Mouse (Mus musculus) Patski (cell line): ENCODE results near the gene Gstm1. TPM values are rescaled to one million over a fixed set of nuclear protein-coding genes. Genes with fewer than 3 reads are reported as not detected.
"Not testable (repeated sequence)": the region's sequence is repeated elsewhere in the genome, so short reads cannot be mapped to it uniquely, and the experiment has no call there.

Source experiments
- ATAC-seq: fragments of 100-300 bp; one replicate; pipeline ENCODE4 v1.8.0; 2021
- CTCF ChIA-PET: fragments of 350-600 bp; sonication (Branson Sonifier 250); formaldehyde crosslinking; loops from one replicate; lab custom pipeline; 2022; ENCODE audit warnings: inconsistent platforms; lab: Charles Lee
- POLR2A ChIA-PET: fragments of 350-600 bp; sonication (Branson Sonifier 250); formaldehyde crosslinking; loops from one replicate; lab custom pipeline; 2022; ENCODE audit warnings: antibody characterized with exemption, inconsistent platforms; lab: Charles Lee
- DNase-seq: peaks from one replicate; pipeline ENCODE4 v3.0.0-alpha.2; 2011; ENCODE audit warnings: low read depth, low spot score
- H3K27me3 ChIP-seq: fragments of 371-371 bp; one replicate; pipeline ENCODE4 v1.5.1; 2021
- CTCF ChIP-seq: fragments of 100-300 bp; IDR thresholded peaks from one replicate; pipeline ENCODE4 v1.5.1; 2021
- in situ Hi-C: fragments of 300-500 bp; cut with MboI; formaldehyde crosslinking; loops from 3 replicates; pipeline ENCODE4 v1.11.1; 2018; ENCODE audit warnings: low pct_unique_long_range_greater_than_20kb, mixed read lengths
- polyA plus RNA-seq: library from polyadenylated mRNA; unstranded; gene quantifications from one replicate; pipeline ENCODE4 v1.2.3, GENCODE M21; 2021

Gene Gstm1
- polyA plus RNA-seq, 1 experiment from 2014 or later, result 145 TPM

DNA sequence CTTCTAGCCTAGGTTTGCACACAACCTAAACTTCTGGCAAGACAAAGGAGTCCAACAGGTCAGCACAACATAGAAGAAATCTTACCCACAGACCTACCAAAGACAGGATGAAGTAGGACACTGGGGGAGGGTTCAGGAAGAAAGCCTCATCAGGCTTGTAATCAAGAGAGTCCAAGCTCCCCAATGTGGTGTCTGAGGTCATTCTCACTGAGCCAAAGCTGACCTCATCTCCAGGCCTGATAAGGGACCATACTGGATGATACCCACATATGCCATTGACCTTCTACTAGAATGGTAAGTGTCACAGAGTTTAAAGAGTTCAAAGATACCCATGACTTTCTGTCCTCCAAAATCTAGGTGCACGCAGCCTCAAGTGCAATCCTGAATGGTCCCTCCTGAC, 43.5 kb downstream of the Gstm1 start:
- POLR2A ChIA-PET, result no interaction called here
- ATAC-seq (no peak), DNase-seq (no peak)
- H3K27me3 ChIP-seq, result no peaks in the 10 kb centered on the region
- no peak for TF ChIP-seq CTCF
- CTCF ChIA-PET, result interaction anchor here (0.9 to 1.3 kb wide), 5 partner anchors 11 to 88 kb away, joined by 3 to 4 read pairs (median 3); no protein-coding TSS in a partner anchor
- in situ Hi-C loops, result no loop called here

DNA sequence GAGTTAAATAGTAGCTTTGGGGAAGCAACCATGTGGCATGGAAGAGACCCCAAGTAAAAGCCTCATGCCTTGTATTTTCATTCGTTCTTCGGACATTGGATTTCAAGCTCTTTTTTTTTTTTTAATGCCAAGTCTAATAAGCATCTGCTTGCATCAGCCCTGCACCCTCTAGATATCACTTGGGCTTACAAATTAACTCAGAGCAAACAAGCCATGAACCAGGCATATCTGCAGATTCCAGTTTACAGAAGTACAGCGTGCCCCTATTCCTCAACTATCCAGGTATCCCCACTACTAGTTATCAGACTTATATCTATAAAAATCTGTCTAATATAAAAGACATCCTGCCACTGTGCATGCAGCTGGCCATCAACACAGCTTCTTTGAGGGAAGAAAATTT, 45.7 kb downstream of the Gstm1 start:
- no peak for ATAC-seq
- H3K27me3 ChIP-seq, result no peaks in the 10 kb centered on the region
- CTCF ChIA-PET, result interaction anchor here (0.7 to 1.8 kb wide), 3 partner anchors 9 to 15 kb away, joined by 3 to 5 read pairs (median 3); partner anchors contain the start of gene Gstm2
- POLR2A ChIA-PET, result interaction anchor here (0.6 kb wide), 1 partner anchor 18 kb away, joined by 3 read pairs; no protein-coding TSS in a partner anchor
- TF ChIP-seq CTCF, result no peak
- DNase-seq, result no peak
- in situ Hi-C loops, result no loop called here

DNA sequence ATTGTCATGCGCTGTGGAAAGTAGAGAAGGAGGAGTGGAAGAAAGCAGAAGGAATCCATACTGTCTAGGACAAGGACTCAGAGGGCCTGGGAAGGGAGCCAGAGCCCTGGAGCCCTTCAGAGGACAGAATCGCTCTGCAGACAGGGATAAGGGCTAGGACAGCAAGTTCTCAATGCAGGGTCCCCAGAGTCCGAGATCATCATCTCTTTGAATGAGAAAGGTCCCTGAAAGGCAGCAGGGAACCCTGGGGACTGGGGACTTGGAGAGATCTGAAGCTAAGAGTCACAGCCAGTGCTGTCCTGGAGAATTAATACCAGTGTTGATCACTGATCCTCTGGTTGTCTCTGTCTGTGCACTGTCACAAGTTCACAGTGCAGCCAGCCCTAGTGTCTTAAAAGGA, 46.7 kb downstream of the Gstm1 start:
- H3K27me3 ChIP-seq, DNase-seq, CTCF ChIA-PET, ATAC-seq, POLR2A ChIA-PET, in situ Hi-C loops: not testable (repeated sequence)

DNA sequence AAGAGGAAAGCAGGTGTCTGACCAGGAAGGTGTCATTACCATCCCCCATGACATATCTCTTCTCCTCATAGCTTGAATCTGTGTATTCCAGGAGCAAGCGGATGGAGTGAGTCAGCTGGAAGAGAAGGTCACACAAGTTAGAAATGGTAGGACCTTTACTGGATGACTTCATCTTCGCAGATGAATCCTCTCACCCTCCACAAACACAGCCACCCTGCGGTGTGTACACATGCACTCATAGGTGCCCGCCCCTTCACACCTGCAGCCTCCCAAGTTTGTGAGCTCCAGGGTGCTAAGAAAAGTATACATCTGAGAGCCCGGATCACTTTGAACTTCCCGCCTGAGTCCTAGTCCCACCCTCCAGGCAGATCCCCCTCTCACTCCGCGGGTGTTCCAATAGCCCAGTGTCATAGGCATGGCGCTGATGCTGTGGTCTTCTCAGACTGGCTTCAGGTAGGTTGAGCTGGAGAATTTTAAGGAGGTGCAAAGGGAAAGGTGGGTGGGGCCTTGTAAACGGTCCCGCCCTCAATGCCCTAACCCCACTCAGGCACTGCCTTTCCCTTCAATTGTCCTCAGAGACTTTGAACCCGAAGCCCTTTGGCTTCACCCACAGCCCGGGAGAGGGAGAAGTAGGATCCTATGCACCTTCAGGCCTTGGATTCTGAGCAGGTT, 48.9 kb downstream of the Gstm1 start, which contains the start of gene Gstm3:
TSS of gene Gstm3 (minus strand) at position 560 of the 672 bp plus-strand sequence.
- ChIA-PET CTCF (interaction anchor here (1.0 to 1.3 kb wide), 4 partner anchors 14 to 44 kb away, joined by 3 to 6 read pairs (median 3); partner anchors contain the start of gene Gstm2), POLR2A (interaction anchor here (0.8 kb wide), 1 partner anchor 47 kb away, joined by 3 read pairs; no protein-coding TSS in a partner anchor)
- H3K27me3 ChIP-seq, result no peaks in the 10 kb centered on the region
- DNase-seq (no peak), ATAC-seq (peak; percentile 2)
- in situ Hi-C loops, result no loop called here
- no peak for TF ChIP-seq CTCF

DNA sequence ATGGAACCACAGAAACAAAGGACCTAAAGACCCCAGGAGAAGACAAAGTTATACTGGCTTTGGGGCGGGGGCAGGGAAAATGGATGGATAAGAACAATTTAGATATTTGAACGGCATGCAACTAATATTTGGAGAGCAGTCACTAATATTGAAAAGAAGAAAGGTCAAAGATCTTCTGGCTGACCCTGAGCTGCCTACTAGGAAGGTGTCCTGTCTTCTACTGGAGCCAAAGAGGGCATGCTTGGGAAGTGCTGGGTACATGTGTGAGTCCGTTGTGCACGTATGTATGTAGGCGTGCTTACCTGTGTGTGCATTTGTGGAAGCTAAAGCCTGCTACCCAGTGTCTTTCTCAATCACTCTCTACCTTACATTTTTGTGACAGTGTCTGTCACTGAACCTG, 51.1 kb downstream of the Gstm1 start:
- no peak for ATAC-seq
- in situ Hi-C loops, result no loop called here
- no peak for TF ChIP-seq CTCF
- DNase-seq, result no peak
- ChIA-PET CTCF (no interaction called here), POLR2A (interaction anchor here (1.1 to 1.2 kb wide), 2 partner anchors 38 to 48 kb away, joined by 3 read pairs; no protein-coding TSS in a partner anchor)
- H3K27me3 ChIP-seq, result no peaks in the 10 kb centered on the region

DNA sequence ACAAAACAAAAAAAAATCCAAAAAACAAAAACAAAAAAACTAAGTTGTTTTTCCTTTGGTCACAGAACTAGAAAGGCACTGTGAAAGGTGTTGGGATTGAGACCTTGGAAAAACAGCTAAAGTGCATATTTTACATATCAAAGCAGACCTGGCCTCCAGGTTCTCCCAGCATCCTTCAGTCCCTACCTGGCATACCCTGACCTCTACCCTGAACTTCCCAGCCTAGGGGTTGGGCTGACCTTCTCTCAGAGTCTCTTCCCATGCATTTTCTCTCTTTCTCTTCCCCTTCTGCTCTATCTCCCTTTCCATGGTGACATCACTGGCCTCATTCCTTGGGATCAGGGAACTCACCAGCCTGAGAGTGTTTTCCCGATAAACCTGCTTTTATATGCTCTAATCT, 52.2 kb downstream of the Gstm1 start:
- DNase-seq (no peak), ATAC-seq (no peak)
- no peak for TF ChIP-seq CTCF
- in situ Hi-C loops, result no loop called here
- ChIA-PET CTCF (interaction anchor here (2.9 kb wide), 1 partner anchor 26 kb away, joined by 11 read pairs; no protein-coding TSS in a partner anchor), POLR2A (interaction anchor here (1.2 kb wide), 1 partner anchor 40 kb away, joined by 3 read pairs; no protein-coding TSS in a partner anchor)
- H3K27me3 ChIP-seq, result no peaks in the 10 kb centered on the region

DNA sequence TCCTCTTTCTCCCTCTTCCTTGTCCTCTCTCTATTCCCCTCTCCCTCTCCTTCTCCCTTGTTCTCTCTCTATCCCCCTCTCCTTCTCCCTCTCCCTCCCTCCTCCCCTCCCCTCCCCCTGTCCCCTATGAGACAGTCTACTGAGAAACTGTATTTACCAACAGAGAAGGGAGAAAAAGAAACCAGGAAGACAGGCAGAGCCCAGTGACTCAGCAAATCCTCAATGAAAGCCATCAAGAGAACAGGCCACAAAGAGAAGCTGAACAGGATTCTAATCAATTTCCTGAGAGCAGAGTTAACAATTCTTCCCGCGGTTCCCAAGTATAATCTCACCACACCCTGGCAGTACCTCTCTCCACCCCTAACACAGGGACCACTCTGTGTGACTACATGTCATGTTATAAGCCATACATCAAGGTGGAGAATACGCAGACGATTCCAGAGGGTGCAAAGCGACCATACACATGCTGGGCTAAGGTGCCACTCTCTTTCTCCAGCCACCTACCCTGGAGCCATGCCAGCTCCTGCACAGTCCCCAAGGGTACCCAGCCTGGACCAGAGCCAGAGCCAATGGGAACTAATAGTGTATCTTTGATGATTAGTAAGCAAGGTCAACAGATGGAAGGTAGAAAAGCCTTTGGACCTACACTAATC, 53.0 kb downstream of the Gstm1 start:
- in situ Hi-C loops, result no loop called here
- DNase-seq, result no peak
- no peaks in the 10 kb centered on the region for H3K27me3 ChIP-seq
- POLR2A ChIA-PET, result interaction anchor here (0.9 to 1.1 kb wide), 2 partner anchors 11 to 48 kb away, joined by 3 to 5 read pairs; no protein-coding TSS in a partner anchor
- CTCF ChIA-PET, result interaction anchor here (1.0 to 2.9 kb wide), 3 partner anchors 25 to 47 kb away, joined by 3 to 11 read pairs (median 5); no protein-coding TSS in a partner anchor
- ATAC-seq, result no peak
- TF ChIP-seq CTCF, result no peak

DNA sequence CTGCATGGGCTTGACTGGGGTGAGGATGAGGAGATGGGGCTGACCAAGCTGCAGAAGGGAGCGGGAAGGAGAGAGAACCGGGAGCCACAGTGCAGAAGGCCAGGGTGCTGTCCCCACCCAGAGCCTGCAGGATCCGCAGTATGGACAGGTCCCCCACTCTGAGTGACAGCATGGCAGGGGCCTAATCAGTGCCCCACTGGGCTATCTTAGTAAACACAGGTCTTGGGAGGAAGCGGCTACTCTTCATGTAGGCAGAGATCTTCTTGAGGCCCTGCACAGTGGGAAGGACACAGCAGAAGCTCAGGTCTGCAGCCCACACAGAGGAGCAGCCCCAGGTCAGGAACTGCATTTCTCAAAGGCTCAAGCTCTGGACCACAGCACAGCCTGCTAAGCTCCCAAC, 53.7 kb downstream of the Gstm1 start:
- CTCF ChIA-PET, result interaction anchor here (1.0 to 2.9 kb wide), 7 partner anchors 10 to 100 kb away, joined by 3 to 11 read pairs (median 4); partner anchors contain the start of gene Gstm2
- POLR2A ChIA-PET, result interaction anchor here (0.9 to 1.1 kb wide), 2 partner anchors 10 to 49 kb away, joined by 3 to 5 read pairs; no protein-coding TSS in a partner anchor
- TF ChIP-seq CTCF, result no peak
- ATAC-seq (no peak), DNase-seq (no peak)
- H3K27me3 ChIP-seq, result no peaks in the 10 kb centered on the region
- in situ Hi-C loops, result no loop called here

Other genes starting within 250 kb of the Gstm1 start
- gene Eps8l3, start 140.7 kb downstream of the Gstm1 start, polyA plus RNA-seq, result not detected
- gene Gstm5, start 122.2 kb downstream of the Gstm1 start, polyA plus RNA-seq, result 150 TPM
- 13.3 TPM for gene Gstm7, start 86.2 kb downstream of the Gstm1 start, polyA plus RNA-seq
- 0.15 TPM for gene Gstm6, start 74.2 kb downstream of the Gstm1 start, polyA plus RNA-seq
- gene Gstm3, start 48.7 kb downstream of the Gstm1 start, polyA plus RNA-seq, result not detected
- gene Gstm2, start 31.5 kb downstream of the Gstm1 start, polyA plus RNA-seq, result 11.7 TPM
- 17.1 TPM for gene Gstm4, start 26.9 kb upstream of the Gstm1 start, polyA plus RNA-seq
- 78.2 TPM for gene Ampd2, start 68.7 kb upstream of the Gstm1 start, polyA plus RNA-seq
- gene Gnat2, start 74.8 kb upstream of the Gstm1 start, polyA plus RNA-seq, result 2.7 TPM
- 136 TPM for gene Gnai3, start 128.2 kb upstream of the Gstm1 start, polyA plus RNA-seq
- 0.04 TPM for gene Gpr61, start 136.9 kb upstream of the Gstm1 start, polyA plus RNA-seq
- 16.6 TPM for gene Amigo1, start 168.4 kb upstream of the Gstm1 start, polyA plus RNA-seq
- 9.2 TPM for gene Cyb561d1, start 183.2 kb upstream of the Gstm1 start, polyA plus RNA-seq
- 17.4 TPM for gene Atxn7l2, start 193.0 kb upstream of the Gstm1 start, polyA plus RNA-seq
- gene Sypl2, start 208.7 kb upstream of the Gstm1 start, polyA plus RNA-seq, result not detected
- gene Psma5, start 239.0 kb upstream of the Gstm1 start, polyA plus RNA-seq, result 239 TPM